Mouse (Mus musculus): Measurements from ENCODE around the gene Grid1. TPM values are rescaled to one million over a fixed set of nuclear protein-coding genes. Genes with fewer than 3 reads are reported as not detected.

Gene Grid1
- total and polyA plus RNA-seq, 3 experiments, result 0.05 TPM; not detected in 2

DNA sequence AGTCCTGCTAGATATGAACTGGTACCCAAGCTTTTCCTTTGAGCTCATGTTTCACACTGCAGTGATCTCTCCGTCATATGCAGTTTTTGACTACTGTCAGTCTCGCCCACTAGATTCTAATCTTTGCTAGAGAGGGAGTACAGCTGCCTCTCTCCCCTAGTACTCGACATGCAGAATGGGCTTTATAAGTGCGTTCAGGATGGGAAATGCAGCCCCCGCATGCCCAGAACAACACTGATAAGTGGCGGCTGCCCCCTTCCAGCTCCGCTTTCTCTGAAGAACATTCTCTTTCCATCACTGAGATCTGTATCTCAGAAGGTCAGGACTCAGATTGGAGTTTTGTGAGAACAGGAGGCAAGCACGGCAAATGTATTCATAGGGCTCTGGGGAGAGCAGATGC, 229.3 kb downstream of the Grid1 start:
- Histone ChIP-seq H3K9me3 (replicated peaks) (no peaks in the 10 kb centered on the region), H3K36me3 (replicated peaks) (no peaks in the 10 kb centered on the region), H3K4me1 (ENCODE audit: insufficient read depth, low read depth, low read length) (no peaks in the 10 kb centered on the region), H3K4me3 (ENCODE audit: low read depth, low read length) (no peak overlapping the region), H3K27me3 (ENCODE audit: insufficient read depth, low read length) (no peaks in the 10 kb centered on the region)
- DNase-seq (ENCODE audit: low spot score) (no peak), ATAC-seq (ENCODE audit: extremely low read depth, insufficient number of reproducible peaks, low FRiP score, poor library complexity, severe bottlenecking) (no peak)
- TF ChIP-seq CTCF (IDR thresholded peaks at IDR 0.05; ENCODE audit: low read depth, low read length), result no peak
- no peak for TF ChIP-seq GATA2 (IDR thresholded peaks at IDR 0.05; ENCODE audit: borderline replicate concordance, low read depth, low read length)
- no peak for TF ChIP-seq TAL1 (conservative IDR thresholded peaks at IDR 0.05; ENCODE audit: low read depth, low read length)
- TF ChIP-seq GATA1 (IDR thresholded peaks at IDR 0.05; ENCODE audit: borderline replicate concordance, low read length), result no peak
- no peak for TF ChIP-seq POLR2AphosphoS5 (IDR thresholded peaks at IDR 0.05; ENCODE audit: insufficient replicate concordance, low read depth, low read length)

DNA sequence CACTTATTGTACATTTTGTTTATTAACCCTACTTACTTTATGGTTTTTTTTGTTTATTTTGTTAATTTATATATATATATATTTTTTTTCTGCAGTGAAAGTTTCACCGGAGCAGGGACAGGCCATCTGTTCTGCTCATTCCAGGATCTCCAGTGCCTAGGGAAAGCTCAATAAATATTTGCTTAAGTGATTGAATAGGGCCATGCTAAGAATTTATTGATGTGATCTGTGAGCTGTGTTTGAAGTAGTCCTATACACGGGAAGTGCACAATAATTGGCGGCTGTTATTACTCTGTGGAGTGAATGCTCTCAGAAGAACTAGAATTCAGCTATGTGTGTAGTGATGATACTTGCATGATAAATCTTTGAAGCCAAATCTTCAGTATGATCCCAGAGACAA, 234.2 kb downstream of the Grid1 start:
- H3K27me3 ChIP-seq (ENCODE audit: insufficient read depth, low read length), result no peaks in the 10 kb centered on the region
- no peaks in the 10 kb centered on the region for H3K4me1 ChIP-seq (ENCODE audit: insufficient read depth, low read depth, low read length)
- no peaks in the 10 kb centered on the region for H3K9me3 ChIP-seq (replicated peaks)
- no peak for ATAC-seq (ENCODE audit: extremely low read depth, insufficient number of reproducible peaks, low FRiP score, poor library complexity, severe bottlenecking)
- no peaks in the 10 kb centered on the region for H3K36me3 ChIP-seq (replicated peaks)
- H3K4me3 ChIP-seq (ENCODE audit: low read depth, low read length), result no peak overlapping the region
- no peak for DNase-seq (ENCODE audit: low spot score)
- no peak for TF ChIP-seq CTCF (IDR thresholded peaks at IDR 0.05; ENCODE audit: low read depth, low read length)

DNA sequence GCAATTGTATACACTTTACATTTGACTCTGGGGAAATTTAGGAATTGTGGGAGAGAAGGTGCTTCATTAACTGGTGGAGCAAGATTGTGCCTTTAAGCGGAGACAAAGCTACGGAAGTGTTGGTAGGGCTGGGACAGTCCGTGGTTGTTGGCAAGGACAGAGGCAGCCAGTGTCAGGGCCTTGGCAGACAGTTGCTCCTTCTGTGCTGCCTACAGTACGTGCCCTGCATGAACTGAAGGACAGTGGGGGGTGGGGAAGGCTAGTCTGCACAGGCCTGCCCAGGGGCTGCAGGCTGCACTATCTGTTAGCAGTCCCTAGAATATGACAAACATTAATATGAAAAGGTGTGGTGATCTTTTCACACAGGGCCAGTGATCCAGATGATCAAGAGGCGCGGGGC, 254.7 kb downstream of the Grid1 start:
- Histone ChIP-seq H3K4me3 (ENCODE audit: low read depth, low read length) (no peak overlapping the region), H3K27me3 (ENCODE audit: insufficient read depth, low read length) (no peaks in the 10 kb centered on the region), H3K4me1 (ENCODE audit: insufficient read depth, low read depth, low read length) (no peaks in the 10 kb centered on the region), H3K36me3 (replicated peaks) (no peaks in the 10 kb centered on the region), H3K9me3 (replicated peaks) (peaks cover 2% of the 10 kb centered on the region; the same call in 1 of the 2 replicates)
- DNase-seq (ENCODE audit: low spot score), result no peak
- no peak for ATAC-seq (ENCODE audit: extremely low read depth, insufficient number of reproducible peaks, low FRiP score, poor library complexity, severe bottlenecking)
- TF ChIP-seq CTCF (IDR thresholded peaks at IDR 0.05; ENCODE audit: low read depth, low read length) (no peak), GATA1 (IDR thresholded peaks at IDR 0.05; ENCODE audit: borderline replicate concordance, low read length) (no peak), TAL1 (conservative IDR thresholded peaks at IDR 0.05; ENCODE audit: low read depth, low read length) (no peak), POLR2AphosphoS5 (IDR thresholded peaks at IDR 0.05; ENCODE audit: insufficient replicate concordance, low read depth, low read length) (no peak), GATA2 (IDR thresholded peaks at IDR 0.05; ENCODE audit: borderline replicate concordance, low read depth, low read length) (no peak)

DNA sequence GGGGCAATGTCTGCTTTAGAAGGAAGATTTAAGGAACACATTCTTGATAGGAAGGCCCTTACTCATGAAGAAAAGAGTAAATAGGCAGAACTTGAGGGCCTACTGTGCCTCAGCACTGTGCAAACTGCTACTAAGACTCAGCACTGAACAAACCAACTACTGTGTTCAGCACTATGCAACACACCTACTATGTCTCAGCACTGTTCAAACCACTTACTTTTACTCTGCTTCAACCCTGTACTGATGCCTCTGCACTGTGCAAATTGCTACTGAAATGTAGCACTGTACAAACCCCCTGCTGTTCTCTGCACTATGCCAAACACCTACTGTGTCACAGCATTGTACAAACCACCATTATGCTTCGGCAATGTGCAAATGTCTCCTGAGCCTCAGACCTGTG, 260.0 kb downstream of the Grid1 start:
- no peaks in the 10 kb centered on the region for H3K36me3 ChIP-seq (replicated peaks)
- H3K9me3 ChIP-seq (replicated peaks), result no peaks in the 10 kb centered on the region
- DNase-seq (ENCODE audit: low spot score), result no peak
- ATAC-seq (ENCODE audit: extremely low read depth, insufficient number of reproducible peaks, low FRiP score, poor library complexity, severe bottlenecking), result no peak
- H3K4me3 ChIP-seq (ENCODE audit: low read depth, low read length), result no peak overlapping the region
- TF ChIP-seq GATA2 (IDR thresholded peaks at IDR 0.05; ENCODE audit: borderline replicate concordance, low read depth, low read length) (no peak), GATA1 (IDR thresholded peaks at IDR 0.05; ENCODE audit: borderline replicate concordance, low read length) (no peak), TAL1 (conservative IDR thresholded peaks at IDR 0.05; ENCODE audit: low read depth, low read length) (no peak), CTCF (IDR thresholded peaks at IDR 0.05; ENCODE audit: low read depth, low read length) (no peak), POLR2AphosphoS5 (IDR thresholded peaks at IDR 0.05; ENCODE audit: insufficient replicate concordance, low read depth, low read length) (no peak)
- H3K27me3 ChIP-seq (ENCODE audit: insufficient read depth, low read length), result no peaks in the 10 kb centered on the region
- H3K4me1 ChIP-seq (ENCODE audit: insufficient read depth, low read depth, low read length), result no peaks in the 10 kb centered on the region

DNA sequence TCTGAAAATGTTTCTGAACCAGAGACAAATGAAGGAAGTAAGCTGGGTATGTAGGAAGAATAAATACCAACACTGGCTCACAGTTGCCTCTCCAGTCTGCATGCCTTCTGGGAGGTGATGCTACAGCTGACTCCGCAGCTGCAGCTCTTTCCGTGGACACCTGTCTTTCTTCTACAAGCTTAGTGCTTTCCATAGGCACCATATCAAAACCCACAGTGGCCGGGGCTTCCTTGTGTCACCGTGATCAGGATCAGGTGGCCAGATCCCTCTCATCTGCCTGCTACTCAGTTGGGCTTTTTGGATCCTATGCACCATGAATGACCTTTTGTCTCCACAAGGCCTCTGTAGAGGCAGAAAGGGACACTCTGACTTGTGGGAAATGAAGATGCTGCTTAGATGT, 272.7 kb downstream of the Grid1 start:
- H3K4me3 ChIP-seq (ENCODE audit: low read depth, low read length), result no peak overlapping the region
- DNase-seq (ENCODE audit: low spot score) (no peak), ATAC-seq (ENCODE audit: extremely low read depth, insufficient number of reproducible peaks, low FRiP score, poor library complexity, severe bottlenecking) (no peak)
- no peaks in the 10 kb centered on the region for H3K36me3 ChIP-seq (replicated peaks)
- no peaks in the 10 kb centered on the region for H3K9me3 ChIP-seq (replicated peaks)
- no peaks in the 10 kb centered on the region for H3K4me1 ChIP-seq (ENCODE audit: insufficient read depth, low read depth, low read length)
- no peaks in the 10 kb centered on the region for H3K27me3 ChIP-seq (ENCODE audit: insufficient read depth, low read length)
- no peak for TF ChIP-seq TAL1 (conservative IDR thresholded peaks at IDR 0.05; ENCODE audit: low read depth, low read length)
- TF ChIP-seq POLR2AphosphoS5 (IDR thresholded peaks at IDR 0.05; ENCODE audit: insufficient replicate concordance, low read depth, low read length), result no peak
- no peak for TF ChIP-seq GATA2 (IDR thresholded peaks at IDR 0.05; ENCODE audit: borderline replicate concordance, low read depth, low read length)
- TF ChIP-seq GATA1 (IDR thresholded peaks at IDR 0.05; ENCODE audit: borderline replicate concordance, low read length), result no peak
- TF ChIP-seq CTCF (IDR thresholded peaks at IDR 0.05; ENCODE audit: low read depth, low read length), result no peak

DNA sequence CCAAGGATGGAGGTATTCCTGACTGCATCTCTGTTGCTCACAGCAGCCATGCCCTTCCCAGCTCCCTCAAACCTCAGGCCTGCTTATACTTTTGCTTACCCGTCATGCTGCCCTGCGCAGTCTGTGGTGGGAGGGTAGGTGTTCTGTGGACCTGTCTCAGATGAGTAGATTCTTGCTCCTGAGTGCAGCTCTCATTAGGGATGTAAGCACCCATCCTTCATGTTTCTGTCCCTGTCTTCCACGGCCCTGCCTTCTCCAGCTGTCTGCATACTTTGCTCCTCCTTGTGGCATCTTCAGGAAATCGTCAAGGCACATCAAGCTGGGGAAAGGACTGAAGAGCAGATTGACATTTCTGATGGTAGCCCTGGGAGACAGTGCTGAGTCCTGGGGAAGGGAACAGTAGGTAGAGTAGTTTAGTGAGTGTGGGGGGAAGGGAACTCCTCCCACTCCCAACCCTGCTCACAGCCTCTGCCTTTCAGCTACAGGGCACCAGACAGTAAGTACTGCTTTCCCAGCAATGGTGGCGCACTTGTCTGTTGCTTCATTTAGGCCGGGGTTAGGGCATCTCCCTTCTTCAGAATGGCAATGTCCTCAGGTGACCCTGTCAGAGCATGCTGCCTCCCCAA, 273.8 kb downstream of the Grid1 start:
- no peaks in the 10 kb centered on the region for H3K36me3 ChIP-seq (replicated peaks)
- DNase-seq (ENCODE audit: low spot score) (no peak), ATAC-seq (ENCODE audit: extremely low read depth, insufficient number of reproducible peaks, low FRiP score, poor library complexity, severe bottlenecking) (no peak)
- H3K4me3 ChIP-seq (ENCODE audit: low read depth, low read length), result no peak overlapping the region
- no peaks in the 10 kb centered on the region for H3K9me3 ChIP-seq (replicated peaks)
- no peaks in the 10 kb centered on the region for H3K27me3 ChIP-seq (ENCODE audit: insufficient read depth, low read length)
- no peak for TF ChIP-seq GATA1 (IDR thresholded peaks at IDR 0.05; ENCODE audit: borderline replicate concordance, low read length)
- no peak for TF ChIP-seq CTCF (IDR thresholded peaks at IDR 0.05; ENCODE audit: low read depth, low read length)
- no peak for TF ChIP-seq TAL1 (conservative IDR thresholded peaks at IDR 0.05; ENCODE audit: low read depth, low read length)
- TF ChIP-seq POLR2AphosphoS5 (IDR thresholded peaks at IDR 0.05; ENCODE audit: insufficient replicate concordance, low read depth, low read length), result no peak
- no peak for TF ChIP-seq GATA2 (IDR thresholded peaks at IDR 0.05; ENCODE audit: borderline replicate concordance, low read depth, low read length)
- no peaks in the 10 kb centered on the region for H3K4me1 ChIP-seq (ENCODE audit: insufficient read depth, low read depth, low read length)
